Mouse (Mus musculus): ENCODE measurements around the gene Mafg. TPM values are rescaled to one million over a fixed set of nuclear protein-coding genes. Genes with fewer than 3 reads are reported as not detected.

Gene Mafg
- total and polyA plus RNA-seq, 3 experiments: 26.5 to 113 (median 54.0) TPM

DNA sequence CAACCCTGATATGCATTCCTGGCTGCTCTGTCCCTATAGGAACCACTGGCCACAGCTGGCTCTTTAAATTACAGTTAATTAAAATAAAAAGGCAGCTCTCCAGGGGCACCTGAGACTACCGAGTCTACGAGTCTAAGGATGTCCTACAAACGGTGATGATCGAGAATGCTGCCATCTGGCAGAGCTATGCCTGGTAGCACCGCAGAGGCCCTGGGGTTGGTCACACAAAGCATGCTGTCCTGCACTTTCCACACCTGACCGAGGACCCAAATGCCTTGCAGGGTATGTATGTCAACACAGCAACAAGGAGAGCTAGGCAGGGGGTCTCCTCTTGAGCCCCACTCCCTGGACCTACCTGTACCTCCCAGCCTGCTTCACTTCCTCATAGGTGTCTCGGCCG is 19.4 kb downstream of the Mafg start:
- Histone ChIP-seq H3K36me3 (ENCODE audit: control insufficient read depth in 1 of 2, insufficient read depth in 2 of 2, low read length in 2 of 2) (peaks cover 4% of the 10 kb centered on the region in 2 experiments), H3K27me3 (ENCODE audit: control insufficient read depth in 1 of 2, insufficient read depth in 2 of 2, low read length in 2 of 2) (no peaks in the 10 kb centered on the region), H3K79me2 (ENCODE audit: control insufficient read depth, insufficient read depth, low read length, poor library complexity) (peaks cover 23% of the 10 kb centered on the region), H3K4me1 (ENCODE audit: control insufficient read depth in 1 of 2, insufficient read depth in 2 of 2, low read length in 2 of 2) (peaks cover 0 to 10% of the 10 kb centered on the region in 2 experiments; a peak in 3 of 4 replicates), H3K4me3 (ENCODE audit: control insufficient read depth in 1 of 2, insufficient read depth in 1 of 2, low read depth in 2 of 2, low read length in 2 of 2) (no peak overlapping the region), H3K9ac (ENCODE audit: control insufficient read depth, low read depth, low read length, poor library complexity, severe bottlenecking) (no peak overlapping the region), H3K9me3 (replicated peaks; ENCODE audit: insufficient read depth, low read length) (no peaks in the 10 kb centered on the region), H3K27ac (ENCODE audit: control insufficient read depth, low read depth, low read length) (no peak overlapping the region)
- DNase-seq (ENCODE audit: low read depth, low spot score): no peak
- TF ChIP-seq POLR2A (IDR thresholded peaks at IDR 0.05; ENCODE audit: control insufficient read depth in 1 of 2, insufficient read depth in 1 of 2, low read depth in 1 of 2, low read length in 2 of 2, poor library complexity in 1 of 2) (no peak), TCF12 (IDR thresholded peaks at IDR 0.05; ENCODE audit: low read depth, low read length) (no peak), MAFK (IDR thresholded peaks at IDR 0.05; ENCODE audit: borderline replicate concordance, low read depth, low read length) (no peak), SMC3 (IDR thresholded peaks at IDR 0.05; ENCODE audit: low read depth, low read length) (no peak), ETS1 (IDR thresholded peaks at IDR 0.05; ENCODE audit: low read depth, low read length) (no peak), MAX (IDR thresholded peaks at IDR 0.05; ENCODE audit: low read length) (no peak)

DNA sequence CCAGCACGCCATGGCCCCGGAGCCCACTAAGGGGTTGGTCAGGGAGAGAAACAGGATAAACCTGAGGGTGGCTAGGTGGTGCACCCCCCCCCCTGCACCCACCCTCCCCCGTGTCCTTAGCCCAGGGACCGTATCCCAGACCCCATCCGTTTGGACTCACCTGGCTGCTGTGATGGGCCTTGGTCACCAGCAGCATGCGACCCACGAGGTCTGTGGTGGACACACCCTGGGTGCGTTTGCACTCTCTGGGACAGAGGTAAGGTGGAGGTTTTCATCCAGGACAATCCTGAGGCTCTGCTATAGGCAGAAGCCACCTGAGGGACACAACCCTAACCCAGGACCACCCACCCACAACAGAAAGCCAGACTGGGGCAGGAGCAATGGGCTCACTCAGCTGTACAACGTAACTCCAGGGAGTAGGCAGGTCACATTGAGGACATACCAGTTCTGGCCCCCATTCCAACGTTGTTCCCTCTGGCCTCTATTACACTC is 19.9 kb downstream of the Mafg start:
- H3K27ac ChIP-seq (ENCODE audit: control insufficient read depth, low read depth, low read length): no peak overlapping the region
- no peaks in the 10 kb centered on the region for H3K9me3 ChIP-seq (replicated peaks; ENCODE audit: insufficient read depth, low read length)
- TF ChIP-seq GABPA (IDR thresholded peaks at IDR 0.05; ENCODE audit: low read depth, low read length): no peak
- no peak for TF ChIP-seq CHD1 (IDR thresholded peaks at IDR 0.05; ENCODE audit: low read depth, low read length)
- TF ChIP-seq ZNF384 (IDR thresholded peaks at IDR 0.05; ENCODE audit: low read depth, low read length): no peak
- no peak for TF ChIP-seq RAD21 (IDR thresholded peaks at IDR 0.05; ENCODE audit: low read depth, low read length)
- no peak for TF ChIP-seq RCOR1 (IDR thresholded peaks at IDR 0.05; ENCODE audit: low read depth, low read length)
- no peaks in the 10 kb centered on the region for H3K27me3 ChIP-seq (ENCODE audit: control insufficient read depth in 1 of 2, insufficient read depth in 2 of 2, low read length in 2 of 2)
- H3K4me3 ChIP-seq (ENCODE audit: control insufficient read depth in 1 of 2, insufficient read depth in 1 of 2, low read depth in 2 of 2, low read length in 2 of 2): no peak overlapping the region
- no peak overlapping the region for H3K9ac ChIP-seq (ENCODE audit: control insufficient read depth, low read depth, low read length, poor library complexity, severe bottlenecking)
- H3K79me2 ChIP-seq (ENCODE audit: control insufficient read depth, insufficient read depth, low read length, poor library complexity): peaks cover 23% of the 10 kb centered on the region
- DNase-seq (ENCODE audit: low read depth, low spot score): no peak
- H3K36me3 ChIP-seq (ENCODE audit: control insufficient read depth in 1 of 2, insufficient read depth in 2 of 2, low read length in 2 of 2): peaks cover 2 to 4% of the 10 kb centered on the region in 2 experiments
- peaks cover 0 to 10% of the 10 kb centered on the region in 2 experiments; a peak in 3 of 4 replicates for H3K4me1 ChIP-seq (ENCODE audit: control insufficient read depth in 1 of 2, insufficient read depth in 2 of 2, low read length in 2 of 2)

DNA sequence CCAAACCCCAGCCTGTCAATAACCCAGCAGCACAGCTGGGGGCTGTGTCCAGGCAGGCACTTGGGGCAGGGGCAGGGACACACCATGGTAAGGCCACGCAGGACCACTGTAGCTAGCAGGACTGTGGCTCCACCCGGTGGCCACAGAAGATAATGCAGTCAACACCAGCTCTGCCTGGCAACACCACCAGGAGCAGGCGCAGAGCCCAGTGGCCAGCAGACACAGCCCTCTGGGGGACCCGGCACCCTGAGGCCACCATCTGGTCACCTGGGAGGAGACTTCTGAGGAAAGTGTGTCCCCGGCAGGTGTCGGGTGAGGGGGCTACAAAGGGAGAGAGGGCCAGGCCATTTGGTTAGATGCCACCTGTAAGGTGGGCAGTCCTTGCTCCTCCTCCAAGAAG is 20.6 kb downstream of the Mafg start:
- peak; percentile 79 for DNase-seq (ENCODE audit: low read depth, low spot score)
- Histone ChIP-seq H3K27me3 (ENCODE audit: control insufficient read depth in 1 of 2, insufficient read depth in 2 of 2, low read length in 2 of 2) (no peaks in the 10 kb centered on the region), H3K4me3 (ENCODE audit: control insufficient read depth in 1 of 2, insufficient read depth in 1 of 2, low read depth in 2 of 2, low read length in 2 of 2) (no peak overlapping the region), H3K9me3 (replicated peaks; ENCODE audit: insufficient read depth, low read length) (no peaks in the 10 kb centered on the region), H3K27ac (ENCODE audit: control insufficient read depth, low read depth, low read length) (no peak overlapping the region), H3K4me1 (ENCODE audit: control insufficient read depth in 1 of 2, insufficient read depth in 2 of 2, low read length in 2 of 2) (peaks cover 0 to 7% of the 10 kb centered on the region in 2 experiments; a peak in 3 of 4 replicates), H3K79me2 (ENCODE audit: control insufficient read depth, insufficient read depth, low read length, poor library complexity) (peaks cover 23% of the 10 kb centered on the region), H3K36me3 (ENCODE audit: control insufficient read depth in 1 of 2, insufficient read depth in 2 of 2, low read length in 2 of 2) (peaks cover 1 to 4% of the 10 kb centered on the region in 2 experiments), H3K9ac (ENCODE audit: control insufficient read depth, low read depth, low read length, poor library complexity, severe bottlenecking) (no peak overlapping the region)
- no peak for TF ChIP-seq MYB (IDR thresholded peaks at IDR 0.05; ENCODE audit: low read depth, low read length)
- no peak for TF ChIP-seq ELF1 (IDR thresholded peaks at IDR 0.05; ENCODE audit: low read depth, low read length)
- no peak for TF ChIP-seq NRF1 (IDR thresholded peaks at IDR 0.05; ENCODE audit: insufficient read depth, low read depth, low read length, poor library complexity, severe bottlenecking)
- no peak for TF ChIP-seq TBP (IDR thresholded peaks at IDR 0.05; ENCODE audit: low read depth, low read length)
- no peak for TF ChIP-seq TAL1 (IDR thresholded peaks at IDR 0.05; ENCODE audit: low read length)
- TF ChIP-seq NELFE (IDR thresholded peaks at IDR 0.05; ENCODE audit: low read depth, low read length): no peak
- peak; percentile 84 for TF ChIP-seq ZC3H11A (IDR thresholded peaks at IDR 0.05; ENCODE audit: low read depth, low read length)
- no peak for TF ChIP-seq ETS1 (IDR thresholded peaks at IDR 0.05; ENCODE audit: low read depth, low read length)
- no peak for TF ChIP-seq KAT2A (conservative IDR thresholded peaks at IDR 0.05; ENCODE audit: low read depth, low read length)
- no peak for TF ChIP-seq POLR2A (IDR thresholded peaks at IDR 0.05; ENCODE audit: control insufficient read depth in 1 of 2, insufficient read depth in 1 of 2, low read depth in 1 of 2, low read length in 2 of 2, poor library complexity in 1 of 2)
- no peak; the same call in 1 of the 2 replicates for TF ChIP-seq POLR2AphosphoS5 (IDR thresholded peaks at IDR 0.05; ENCODE audit: borderline replicate concordance, low read depth, low read length)
- TF ChIP-seq JUND (IDR thresholded peaks at IDR 0.05; ENCODE audit: low read depth, low read length): no peak
- TF ChIP-seq RCOR1 (IDR thresholded peaks at IDR 0.05; ENCODE audit: low read depth, low read length): no peak
- TF ChIP-seq MAZ (IDR thresholded peaks at IDR 0.05; ENCODE audit: low read depth, low read length): no peak
- no peak for TF ChIP-seq E2F4 (IDR thresholded peaks at IDR 0.05; ENCODE audit: borderline replicate concordance, low read depth, low read length)
- no peak for TF ChIP-seq MAX (IDR thresholded peaks at IDR 0.05; ENCODE audit: low read length)
- TF ChIP-seq MAFK (IDR thresholded peaks at IDR 0.05; ENCODE audit: borderline replicate concordance, low read depth, low read length): no peak
- TF ChIP-seq UBTF (IDR thresholded peaks at IDR 0.05; ENCODE audit: borderline replicate concordance, insufficient read depth, low read depth, low read length): no peak
- no peak for TF ChIP-seq USF1 (IDR thresholded peaks at IDR 0.05; ENCODE audit: low read depth, low read length)
- no peak for TF ChIP-seq GATA1 (IDR thresholded peaks at IDR 0.05; ENCODE audit: low read depth, low read length)
